Mouse (Mus musculus): ENCODE results near the gene Rpgrip1. TPM values are rescaled to one million over a fixed set of nuclear protein-coding genes. Genes with fewer than 3 reads are reported as not detected.

Rpgrip1 gene
- polyA plus RNA-seq, 1 experiment, result 406 TPM

GRCm38 (mm10) chr14:52146540-52146939 lies 36.0 kb downstream of the Rpgrip1 start:
- Histone ChIP-seq H3K4me3 (ENCODE audit: control insufficient read depth, low read depth, low read length) (no peak overlapping the region), H3K27me3 (ENCODE audit: control insufficient read depth, insufficient read depth, low read length) (no peaks in the 10 kb centered on the region), H3K36me3 (ENCODE audit: control insufficient read depth, insufficient read depth, low read length) (no peaks in the 10 kb centered on the region; the same call in 1 of the 2 replicates), H3K4me1 (ENCODE audit: control insufficient read depth, insufficient read depth, low read length) (no peaks in the 10 kb centered on the region; the same call in 1 of the 2 replicates), H3K27ac (ENCODE audit: control insufficient read depth, insufficient read depth, low read depth, low read length) (no peak overlapping the region)
- no peak for TF ChIP-seq POLR2A (IDR thresholded peaks at IDR 0.05; ENCODE audit: control insufficient read depth, low read depth, low read length)
- TF ChIP-seq CTCF (IDR thresholded peaks at IDR 0.05; ENCODE audit: control insufficient read depth, insufficient read depth, insufficient replicate concordance, low read depth, low read length), result no peak

GRCm38 (mm10) chr14:52149888-52150287 lies 39.4 kb downstream of the Rpgrip1 start:
- Histone ChIP-seq H3K4me1 (ENCODE audit: control insufficient read depth, insufficient read depth, low read length) (no peaks in the 10 kb centered on the region), H3K27ac (ENCODE audit: control insufficient read depth, insufficient read depth, low read depth, low read length) (no peak overlapping the region)
- TF ChIP-seq POLR2A (IDR thresholded peaks at IDR 0.05; ENCODE audit: control insufficient read depth, low read depth, low read length) (no peak), CTCF (IDR thresholded peaks at IDR 0.05; ENCODE audit: control insufficient read depth, insufficient read depth, insufficient replicate concordance, low read depth, low read length) (no peak)

GRCm38 (mm10) chr14:52152179-52152578 lies 41.7 kb downstream of the Rpgrip1 start:
- Histone ChIP-seq H3K36me3 (ENCODE audit: control insufficient read depth, insufficient read depth, low read length) (no peaks in the 10 kb centered on the region), H3K4me3 (ENCODE audit: control insufficient read depth, low read depth, low read length) (no peak overlapping the region), H3K4me1 (ENCODE audit: control insufficient read depth, insufficient read depth, low read length) (no peaks in the 10 kb centered on the region), H3K27ac (ENCODE audit: control insufficient read depth, insufficient read depth, low read depth, low read length) (no peak overlapping the region), H3K27me3 (ENCODE audit: control insufficient read depth, insufficient read depth, low read length) (no peaks in the 10 kb centered on the region)
- TF ChIP-seq CTCF (IDR thresholded peaks at IDR 0.05; ENCODE audit: control insufficient read depth, insufficient read depth, insufficient replicate concordance, low read depth, low read length) (no peak), POLR2A (IDR thresholded peaks at IDR 0.05; ENCODE audit: control insufficient read depth, low read depth, low read length) (no peak)

More at GRCm38 (mm10) chr14:52149888-52150287, 39.4 kb downstream of the Rpgrip1 start:
- Histone ChIP-seq H3K4me3 (ENCODE audit: control insufficient read depth, low read depth, low read length) (no peak overlapping the region), H3K36me3 (ENCODE audit: control insufficient read depth, insufficient read depth, low read length) (no peaks in the 10 kb centered on the region; the same call in 1 of the 2 replicates), H3K27me3 (ENCODE audit: control insufficient read depth, insufficient read depth, low read length) (no peaks in the 10 kb centered on the region)

GRCm38 (mm10) chr14:52152613-52153012 lies 42.1 kb downstream of the Rpgrip1 start:
- Histone ChIP-seq H3K36me3 (ENCODE audit: control insufficient read depth, insufficient read depth, low read length) (no peaks in the 10 kb centered on the region), H3K27me3 (ENCODE audit: control insufficient read depth, insufficient read depth, low read length) (no peaks in the 10 kb centered on the region), H3K4me3 (ENCODE audit: control insufficient read depth, low read depth, low read length) (no peak overlapping the region), H3K4me1 (ENCODE audit: control insufficient read depth, insufficient read depth, low read length) (no peaks in the 10 kb centered on the region), H3K27ac (ENCODE audit: control insufficient read depth, insufficient read depth, low read depth, low read length) (no peak overlapping the region)
- TF ChIP-seq POLR2A (IDR thresholded peaks at IDR 0.05; ENCODE audit: control insufficient read depth, low read depth, low read length) (no peak), CTCF (IDR thresholded peaks at IDR 0.05; ENCODE audit: control insufficient read depth, insufficient read depth, insufficient replicate concordance, low read depth, low read length) (no peak)

GRCm38 (mm10) chr14:52155008-52155407 lies 44.5 kb downstream of the Rpgrip1 start:
- Histone ChIP-seq H3K27ac (ENCODE audit: control insufficient read depth, insufficient read depth, low read depth, low read length) (no peak overlapping the region), H3K4me1 (ENCODE audit: control insufficient read depth, insufficient read depth, low read length) (no peaks in the 10 kb centered on the region), H3K27me3 (ENCODE audit: control insufficient read depth, insufficient read depth, low read length) (no peaks in the 10 kb centered on the region), H3K36me3 (ENCODE audit: control insufficient read depth, insufficient read depth, low read length) (peaks cover 1% of the 10 kb centered on the region; the same call in 1 of the 2 replicates), H3K4me3 (ENCODE audit: control insufficient read depth, low read depth, low read length) (no peak overlapping the region)
- TF ChIP-seq POLR2A (IDR thresholded peaks at IDR 0.05; ENCODE audit: control insufficient read depth, low read depth, low read length), result no peak
- TF ChIP-seq CTCF (IDR thresholded peaks at IDR 0.05; ENCODE audit: control insufficient read depth, insufficient read depth, insufficient replicate concordance, low read depth, low read length), result no peak

- Histone ChIP-seq H3K4me1 (ENCODE audit: control insufficient read depth, insufficient read depth, low read length) (no peaks in the 10 kb centered on the region), H3K36me3 (ENCODE audit: control insufficient read depth, insufficient read depth, low read length) (peaks cover 5% of the 10 kb centered on the region), H3K27ac (ENCODE audit: control insufficient read depth, insufficient read depth, low read depth, low read length) (no peak overlapping the region), H3K4me3 (ENCODE audit: control insufficient read depth, low read depth, low read length) (no peak overlapping the region), H3K27me3 (ENCODE audit: control insufficient read depth, insufficient read depth, low read length) (no peaks in the 10 kb centered on the region)
- no peak for TF ChIP-seq CTCF (IDR thresholded peaks at IDR 0.05; ENCODE audit: control insufficient read depth, insufficient read depth, insufficient replicate concordance, low read depth, low read length)
- TF ChIP-seq POLR2A (IDR thresholded peaks at IDR 0.05; ENCODE audit: control insufficient read depth, low read depth, low read length), result no peak
Measured at GRCm38 (mm10) chr14:52160911-52161310, 50.4 kb downstream of the Rpgrip1 start.

GRCm38 (mm10) chr14:52166571-52166970 lies 56.1 kb downstream of the Rpgrip1 start:
- Histone ChIP-seq H3K27ac (ENCODE audit: control insufficient read depth, insufficient read depth, low read depth, low read length) (no peak overlapping the region), H3K4me3 (ENCODE audit: control insufficient read depth, low read depth, low read length) (no peak overlapping the region), H3K4me1 (ENCODE audit: control insufficient read depth, insufficient read depth, low read length) (no peaks in the 10 kb centered on the region), H3K36me3 (ENCODE audit: control insufficient read depth, insufficient read depth, low read length) (peaks cover 2% of the 10 kb centered on the region; the same call in 1 of the 2 replicates), H3K27me3 (ENCODE audit: control insufficient read depth, insufficient read depth, low read length) (no peaks in the 10 kb centered on the region)
- TF ChIP-seq POLR2A (IDR thresholded peaks at IDR 0.05; ENCODE audit: control insufficient read depth, low read depth, low read length) (no peak), CTCF (IDR thresholded peaks at IDR 0.05; ENCODE audit: control insufficient read depth, insufficient read depth, insufficient replicate concordance, low read depth, low read length) (no peak)

GRCm38 (mm10) chr14:52188788-52189187 lies 78.3 kb downstream of the Rpgrip1 start:
- H3K27me3 ChIP-seq (ENCODE audit: control insufficient read depth, insufficient read depth, low read length), result no peaks in the 10 kb centered on the region
- H3K4me1 ChIP-seq (ENCODE audit: control insufficient read depth, insufficient read depth, low read length), result no peaks in the 10 kb centered on the region
- H3K27ac ChIP-seq (ENCODE audit: control insufficient read depth, insufficient read depth, low read depth, low read length), result no peak overlapping the region
- no peak for TF ChIP-seq CTCF (IDR thresholded peaks at IDR 0.05; ENCODE audit: control insufficient read depth, insufficient read depth, insufficient replicate concordance, low read depth, low read length)
- no peak for TF ChIP-seq POLR2A (IDR thresholded peaks at IDR 0.05; ENCODE audit: control insufficient read depth, low read depth, low read length)
- no peak overlapping the region for H3K4me3 ChIP-seq (ENCODE audit: control insufficient read depth, low read depth, low read length)
- H3K36me3 ChIP-seq (ENCODE audit: control insufficient read depth, insufficient read depth, low read length), result no peaks in the 10 kb centered on the region

All from testis, adult 2 months (tissue).